8 mouse cellular contexts compared by ENCODE assay signal in genomic region chr1:69686741-69687075, GRCm38 (mm10). TPM values are rescaled to one million over a fixed set of nuclear protein-coding genes. Genes with fewer than 3 reads are reported as not detected.
DNase-seq lines count a peak whose midpoint lies in the region; ATAC-seq lines count a peak whose summit lies in the region.

No protein-coding gene starts in this region.

- ATAC-seq in kidney, embryonic 15.5 days (replicated peaks; ENCODE audit: low FRiP score), result no peak
- no peak for ATAC-seq in hindbrain, embryonic 16.5 days
- no peak for ATAC-seq in midbrain, embryonic 14.5 days (ENCODE audit: low FRiP score, low TSS enrichment)

- H3K9ac ChIP-seq in kidney, embryonic 15.5 days, result peak overlapping the region; percentile 60
- peak overlapping the region; percentile 81 for H3K9ac ChIP-seq in hindbrain, embryonic 16.5 days (ENCODE audit: low read depth, low read length)
- H3K9ac ChIP-seq in midbrain, embryonic 14.5 days (replicated peaks; ENCODE audit: low read length), result peak overlapping the region; percentile 66

- no peaks in the 10 kb centered on the region for H3K36me3 ChIP-seq in kidney, embryonic 15.5 days
- H3K36me3 ChIP-seq in embryonic facial prominence, embryonic 10.5 days (replicated peaks), result no peaks in the 10 kb centered on the region
- H3K36me3 ChIP-seq in hindbrain, embryonic 16.5 days (ENCODE audit: control insufficient read depth, insufficient read depth, low read length), result no peaks in the 10 kb centered on the region
- no peaks in the 10 kb centered on the region for H3K36me3 ChIP-seq in midbrain, embryonic 14.5 days (ENCODE audit: control insufficient read depth, insufficient read depth, low read length)

- 0% methylated on average over 6 of the region's 6 CpGs for WGBS in kidney, embryonic 15.5 days
- under 1% methylated on average over 6 of the region's 6 CpGs for WGBS in embryonic facial prominence, embryonic 10.5 days
- 0% methylated on average over 6 of the region's 6 CpGs for WGBS in hindbrain, embryonic 16.5 days
- under 1% methylated on average over 6 of the region's 6 CpGs for WGBS in midbrain, embryonic 14.5 days

- H3K27ac ChIP-seq in kidney, embryonic 15.5 days, result peak overlapping the region; percentile 92
- H3K27ac ChIP-seq in embryonic facial prominence, embryonic 10.5 days (replicated peaks), result peak overlapping the region; percentile 96
- peak overlapping the region; percentile 89 for H3K27ac ChIP-seq in hindbrain, embryonic 16.5 days (ENCODE audit: low read depth, low read length)
- peak overlapping the region; percentile 87 for H3K27ac ChIP-seq in midbrain, embryonic 14.5 days (replicated peaks; ENCODE audit: low read depth, low read length)

- peak overlapping the region; percentile 84 for H3K4me3 ChIP-seq in kidney, embryonic 15.5 days (replicated peaks)
- peak overlapping the region; percentile 81 for H3K4me3 ChIP-seq in embryonic facial prominence, embryonic 10.5 days
- H3K4me3 ChIP-seq in hindbrain, embryonic 16.5 days (ENCODE audit: low read length), result peak overlapping the region; percentile 75
- peak overlapping the region; percentile 66 for H3K4me3 ChIP-seq in midbrain, embryonic 14.5 days (replicated peaks; ENCODE audit: low read depth, low read length)

- no peaks in the 10 kb centered on the region for H3K9me3 ChIP-seq in kidney, embryonic 15.5 days (replicated peaks)
- H3K9me3 ChIP-seq in embryonic facial prominence, embryonic 10.5 days, result no peaks in the 10 kb centered on the region
- H3K9me3 ChIP-seq in hindbrain, embryonic 16.5 days (ENCODE audit: control insufficient read depth, low read length), result no peaks in the 10 kb centered on the region
- H3K9me3 ChIP-seq in midbrain, embryonic 14.5 days (ENCODE audit: control insufficient read depth, low read length), result no peaks in the 10 kb centered on the region

- H3K4me2 ChIP-seq in kidney, embryonic 15.5 days, result peak overlapping the region; percentile 75
- peak overlapping the region; percentile 71 for H3K4me2 ChIP-seq in hindbrain, embryonic 16.5 days (ENCODE audit: low read length)
- peak overlapping the region; percentile 83 for H3K4me2 ChIP-seq in midbrain, embryonic 14.5 days (ENCODE audit: low read length)

- no peak for DNase-seq in kidney, postnatal 14 days
- no peak for DNase-seq in embryonic facial prominence, embryonic 10.5 days (ENCODE audit: low spot score)
- no peak for DNase-seq in midbrain, embryonic 14.5 days
- DNase-seq in layer of hippocampus, postnatal 36 days, result no peak
- DNase-seq in embryo, embryonic 11 days, result no peak
- DNase-seq in retina, embryonic 14.5 days (ENCODE audit: low spot score), result no peak

- no peaks in the 10 kb centered on the region for H3K27me3 ChIP-seq in kidney, embryonic 15.5 days
- no peaks in the 10 kb centered on the region for H3K27me3 ChIP-seq in embryonic facial prominence, embryonic 10.5 days (replicated peaks; ENCODE audit: low read depth, poor library complexity, severe bottlenecking)
- H3K27me3 ChIP-seq in hindbrain, embryonic 16.5 days (replicated peaks; ENCODE audit: control insufficient read depth, insufficient read depth, low read length), result no peaks in the 10 kb centered on the region
- H3K27me3 ChIP-seq in midbrain, embryonic 14.5 days (ENCODE audit: control insufficient read depth, insufficient read depth, low read length), result no peaks in the 10 kb centered on the region

- H3K4me1 ChIP-seq in kidney, embryonic 15.5 days, result peaks cover 7% of the 10 kb centered on the region
- peaks cover 20% of the 10 kb centered on the region for H3K4me1 ChIP-seq in embryonic facial prominence, embryonic 10.5 days
- H3K4me1 ChIP-seq in hindbrain, embryonic 16.5 days (ENCODE audit: control insufficient read depth, insufficient read depth, low read depth, low read length), result no peaks in the 10 kb centered on the region; the same call in 1 of the 2 replicates
- 0 out of 2 replicates have a peak, but pooled peaks cover 7% of the 10 kb centered on the region for H3K4me1 ChIP-seq in midbrain, embryonic 14.5 days (ENCODE audit: control insufficient read depth, insufficient read depth, low read length)

RNA-seq across cellular contexts. Expression of gene Ikzf2, which starts 0.3 kb away (rescaled TPM):
- 3.7 and 4.1 TPM in 2 replicates for polyA plus RNA-seq in kidney, embryonic 15.5 days (2015; fragmentation: Nextera tagmentation; extraction: Ambion mirVana)
- 7.5 and 9.1 TPM in 2 replicates for polyA plus RNA-seq in embryonic facial prominence, embryonic 10.5 days (2016; fragmentation: Nextera tagmentation; extraction: Ambion mirVana)
- polyA plus RNA-seq in hindbrain, embryonic 16.5 days (2015; fragmentation: Nextera tagmentation; extraction: Ambion mirVana), result 2.9 and 3.8 TPM in 2 replicates
- 4.5 TPM in 2 replicates for polyA plus RNA-seq in midbrain, embryonic 14.5 days (2014; fragmentation: Nextera tagmentation; extraction: Ambion mirVana)
- 1 to 10 TPM; 4.8 to 8.4 TPM for total RNA-seq in layer of hippocampus, postnatal 36 days (2021)
